Mouse (Mus musculus) ES-E14 (cell line): ENCODE data around the gene Snx3. TPM values are rescaled to one million over a fixed set of nuclear protein-coding genes. Genes with fewer than 3 reads are reported as not detected.

Source experiments
- DNase-seq: peaks from one replicate; pipeline ENCODE4 v3.0.0-alpha.2; 2013; ENCODE audit warnings: low read depth, low spot score
- H3K27ac ChIP-seq: 2 replicates; pipeline ENCODE4 v1.5.1; 2012; ENCODE audit warnings: low read depth, mild to moderate bottlenecking, low read length, moderate library complexity, mixed read lengths; ENCODE audit not compliant: poor library complexity, insufficient read depth, severe bottlenecking
- H3K36me3 ChIP-seq: 2 replicates; pipeline ENCODE4 v1.6.1; 2012; ENCODE audit warnings: mild to moderate bottlenecking, low read length, moderate library complexity, mixed read lengths; ENCODE audit not compliant: control insufficient read depth, poor library complexity, insufficient read depth, severe bottlenecking
- H3K4me1 ChIP-seq, 2 experiments: fragments of 150-350 bp in 1 of 2; sonication (generic) in 1 of 2; 2 replicates each; pipeline ENCODE4 v1.6.1; 2012; ENCODE audit warnings: low read length in 2 of 2, mild to moderate bottlenecking in 1 of 2, mixed read lengths in 1 of 2; ENCODE audit not compliant: control insufficient read depth in 2 of 2, insufficient read depth in 2 of 2, poor library complexity in 1 of 2
- H3K4me3 ChIP-seq, 2 experiments: fragments of 150-350 bp in 1 of 2; sonication (generic) in 1 of 2; 2 replicates each; pipeline ENCODE4 v1.5.1; 2012; ENCODE audit warnings: low read length in 2 of 2, low read depth in 1 of 2, mild to moderate bottlenecking in 1 of 2, mixed read lengths in 1 of 2; ENCODE audit not compliant: insufficient read depth in 1 of 2, poor library complexity in 1 of 2, severe bottlenecking in 1 of 2
- H3K9ac ChIP-seq: 2 replicates; pipeline ENCODE4 v1.6.1; 2012; ENCODE audit warnings: low read depth, mild to moderate bottlenecking, low read length, mixed read lengths; ENCODE audit not compliant: poor library complexity, insufficient read depth, severe bottlenecking
- H3K9me3 ChIP-seq: fragments of 150-350 bp; sonication (generic); 2 replicates; pipeline ENCODE4 v1.6.1; 2012; ENCODE audit warnings: low read depth, mild to moderate bottlenecking, low read length; ENCODE audit not compliant: control insufficient read depth, insufficient read depth
- CHD2 ChIP-seq: IDR thresholded peaks from 2 replicates; pipeline ENCODE4 v1.6.1; 2014; ENCODE audit warnings: mild to moderate bottlenecking, low read depth, low read length, inconsistent platforms
- HCFC1 ChIP-seq: IDR thresholded peaks from 2 replicates; pipeline ENCODE4 v1.6.1; 2012; ENCODE audit warnings: low read length, inconsistent platforms, borderline replicate concordance; ENCODE audit not compliant: insufficient read depth
- MAFK ChIP-seq: IDR thresholded peaks from 2 replicates; pipeline ENCODE4 v1.6.1; 2014; ENCODE audit warnings: mild to moderate bottlenecking, low read depth, low read length, inconsistent platforms; ENCODE audit not compliant: insufficient read depth
- ZC3H11A ChIP-seq: IDR thresholded peaks from 2 replicates; pipeline ENCODE4 v1.6.1; 2012; ENCODE audit warnings: low read depth, mild to moderate bottlenecking, inconsistent platforms, low read length, borderline replicate concordance
- ZNF384 ChIP-seq: IDR thresholded peaks from 2 replicates; pipeline ENCODE4 v1.6.1; 2012; ENCODE audit warnings: low read depth, low read length, inconsistent platforms
- in situ Hi-C, 2 experiments: fragments of 600-800 bp; cut with MboI; formaldehyde crosslinking; loops; one replicate each; pipeline ENCODE4 v1.15.1; 2025; ENCODE audit warnings: low sequenced_read_pairs in 2 of 2, inconsistent platforms in 1 of 2; ENCODE audit not compliant: unreplicated experiment in 2 of 2
- total RNA-seq: library from RNA; depleted of rRNA; stranded (reverse); fragments of 300-350 nt; gene quantifications from 2 replicates; pipeline ENCODE4 v1.2.3, GENCODE M21; 2012

The Snx3 gene
- total RNA-seq, 1 experiment: 82.9 TPM

GRCm38 (mm10) chr10:42521315-42521981 lies 19.6 kb downstream of the Snx3 start:
- H3K9me3 ChIP-seq: no peaks in the 10 kb centered on the region
- H3K4me1 ChIP-seq: no peaks in the 10 kb centered on the region
- no peak for DNase-seq
- in situ Hi-C loops: no loop called here
- no peak overlapping the region for H3K27ac ChIP-seq
- H3K9ac ChIP-seq: no peak overlapping the region
- TF ChIP-seq HCFC1 (no peak), ZNF384 (no peak), CHD2 (no peak), ZC3H11A (no peak), MAFK (no peak)
- no peak overlapping the region for H3K4me3 ChIP-seq
- H3K36me3 ChIP-seq: peaks cover 3% of the 10 kb centered on the region

- peaks cover 5% of the 10 kb centered on the region for H3K36me3 ChIP-seq
- no peaks in the 10 kb centered on the region for H3K9me3 ChIP-seq
- TF ChIP-seq ZC3H11A: no peak
- TF ChIP-seq ZNF384: no peak
- TF ChIP-seq CHD2: no peak
- no peak for TF ChIP-seq MAFK
- TF ChIP-seq HCFC1: no peak
- no peaks in the 10 kb centered on the region for H3K4me1 ChIP-seq
- DNase-seq: no peak
- no peak overlapping the region for H3K9ac ChIP-seq
- no peak overlapping the region for H3K4me3 ChIP-seq
- in situ Hi-C loops: no loop called here
- no peak overlapping the region for H3K27ac ChIP-seq
Measured at GRCm38 (mm10) chr10:42522912-42523311, 21.1 kb downstream of the Snx3 start.

GRCm38 (mm10) chr10:42523556-42524162 lies 21.8 kb downstream of the Snx3 start:
- in situ Hi-C loops: no loop called here
- Histone ChIP-seq H3K4me3 (no peak overlapping the region), H3K4me1 (no peaks in the 10 kb centered on the region), H3K9ac (no peak overlapping the region), H3K27ac (no peak overlapping the region), H3K9me3 (no peaks in the 10 kb centered on the region), H3K36me3 (peaks cover 10% of the 10 kb centered on the region)
- no peak for DNase-seq
- TF ChIP-seq ZC3H11A (no peak), HCFC1 (no peak), MAFK (no peak), ZNF384 (no peak), CHD2 (no peak)

GRCm38 (mm10) chr10:42525682-42526081 lies 23.9 kb downstream of the Snx3 start:
- H3K9me3 ChIP-seq: no peaks in the 10 kb centered on the region
- no peak for DNase-seq
- in situ Hi-C loops: no loop called here

More at GRCm38 (mm10) chr10:42525682-42526081, 23.9 kb downstream of the Snx3 start:
- H3K4me1 ChIP-seq: no peaks in the 10 kb centered on the region
- peaks cover 12% of the 10 kb centered on the region for H3K36me3 ChIP-seq
- H3K27ac ChIP-seq: no peak overlapping the region
- H3K9ac ChIP-seq: no peak overlapping the region
- no peak for TF ChIP-seq MAFK
- TF ChIP-seq HCFC1: no peak
- TF ChIP-seq ZC3H11A: no peak
- no peak for TF ChIP-seq CHD2
- TF ChIP-seq ZNF384: no peak
- no peak overlapping the region for H3K4me3 ChIP-seq
